24 mouse cellular contexts compared by ENCODE assay signal in genomic region chr13:52673856-52674255, GRCm38 (mm10).
A peak's percentile ranks its signal among the peaks of the same experiment; 100 is the strongest.
DNase-seq lines count a peak whose midpoint lies in the region; ATAC-seq and TF ChIP-seq lines count a peak whose summit lies in the region.
"Had no signal": no experiment of that assay in that cellular context is flagged by ENCODE, and none has a peak within 500 bp of the region (broad histone marks: within the 10 kb centered on the region; RNA-seq: fewer than 3 reads in every experiment).

No protein-coding gene starts in this region.

- H3K36me3 ChIP-seq in limb, embryonic 12.5 days, result no peaks in the 10 kb centered on the region
- no peaks in the 10 kb centered on the region for H3K36me3 ChIP-seq in hindbrain, postnatal 0 days (ENCODE audit: insufficient read depth, low read length)
- H3K36me3 ChIP-seq: embryonic facial prominence, embryonic 10.5 days; embryonic facial prominence, embryonic 13.5 days; forebrain, embryonic 10.5 days; heart, embryonic 10.5 days; heart, embryonic 13.5 days had no signal

- 0 out of 2 replicates have a peak overlapping the region, but pooled peaks have one; percentile 15 for H3K27ac ChIP-seq in embryonic fibroblast, embryonic 13.5 days (ENCODE audit: insufficient read depth, low read length)
- peak overlapping the region; percentile 29; the same call in 1 of the 2 replicates for H3K27ac ChIP-seq in limb, embryonic 12.5 days
- H3K27ac ChIP-seq in hindbrain, postnatal 0 days, result no peak overlapping the region
- H3K27ac ChIP-seq: embryonic facial prominence, embryonic 10.5 days; embryonic facial prominence, embryonic 13.5 days; forebrain, embryonic 10.5 days; forebrain, embryonic 13.5 days; heart, adult 2 months; heart, embryonic 10.5 days; heart, embryonic 13.5 days; hindbrain, embryonic 14.5 days had no signal

- DNase-seq in adrenal gland, postnatal 36 days, result peak; percentile 41 to 45
- no peak for DNase-seq in adrenal gland, postnatal 14 days
- DNase-seq in hindbrain, postnatal 0 days (ENCODE audit: low spot score), result no peak
- DNase-seq in kidney, postnatal 36 days, result no peak
- DNase-seq: cerebellum, adult 11-12 months; cerebellum, adult 8-10 months; cerebellum, postnatal 36 days; embryo, embryonic 11 days; gastrocnemius, postnatal 10 days; gastrocnemius, postnatal 36 days; heart, adult 2 months; heart, postnatal 14 days; heart, postnatal 4 days had no signal

- H3K4me3 ChIP-seq in embryonic fibroblast, embryonic 13.5 days (ENCODE audit: insufficient read depth, low read length), result no peak overlapping the region
- H3K4me3 ChIP-seq in limb, embryonic 12.5 days (replicated peaks), result no peak overlapping the region
- no peak overlapping the region for H3K4me3 ChIP-seq in hindbrain, postnatal 0 days (ENCODE audit: low read length)
- H3K4me3 ChIP-seq: embryonic facial prominence, embryonic 10.5 days; embryonic facial prominence, embryonic 13.5 days; forebrain, embryonic 10.5 days; forebrain, embryonic 13.5 days; heart, adult 2 months; heart, embryonic 10.5 days; heart, embryonic 13.5 days had no signal

- ATAC-seq in limb, embryonic 12.5 days (ENCODE audit: insufficient number of reproducible peaks, insufficient read depth, low FRiP score, low TSS enrichment, low read depth), result no peak
- ATAC-seq in hindbrain, postnatal 0 days, result no peak
- ATAC-seq: activated CD4-positive, CD25-positive, alpha-beta regulatory T cell, adult 4 months; forebrain, embryonic 13.5 days; forebrain, embryonic 16.5 days had no signal

- peaks cover 4% of the 10 kb centered on the region; the same call in 1 of the 2 replicates for H3K9me3 ChIP-seq in limb, embryonic 12.5 days
- no peaks in the 10 kb centered on the region for H3K9me3 ChIP-seq in hindbrain, postnatal 0 days (ENCODE audit: low read length)
- H3K9me3 ChIP-seq: embryonic facial prominence, embryonic 13.5 days; forebrain, embryonic 10.5 days; heart, embryonic 10.5 days had no signal

- no peak overlapping the region for H3K9ac ChIP-seq in limb, embryonic 12.5 days (replicated peaks)
- no peak overlapping the region for H3K9ac ChIP-seq in hindbrain, postnatal 0 days (replicated peaks; ENCODE audit: low read length)
- H3K9ac ChIP-seq: embryonic facial prominence, embryonic 13.5 days; forebrain, embryonic 13.5 days; heart, embryonic 13.5 days; hindbrain, embryonic 14.5 days had no signal

- peaks cover 26% of the 10 kb centered on the region for H3K4me1 ChIP-seq in embryonic fibroblast, embryonic 13.5 days (ENCODE audit: control insufficient read depth, insufficient read depth, low read length)
- H3K4me1 ChIP-seq in limb, embryonic 12.5 days (replicated peaks), result peaks cover 31% of the 10 kb centered on the region
- no peaks in the 10 kb centered on the region for H3K4me1 ChIP-seq in hindbrain, postnatal 0 days (ENCODE audit: insufficient read depth, low read length)

- TF ChIP-seq POLR2A in embryonic fibroblast, embryonic 13.5 days (IDR thresholded peaks at IDR 0.05; ENCODE audit: low read depth, low read length), result no peak

- no peaks in the 10 kb centered on the region for H3K27me3 ChIP-seq in limb, embryonic 12.5 days
- no peaks in the 10 kb centered on the region for H3K27me3 ChIP-seq in hindbrain, postnatal 0 days (ENCODE audit: insufficient read depth, low read length)
- H3K27me3 ChIP-seq: embryonic facial prominence, embryonic 13.5 days; forebrain, embryonic 13.5 days; heart, embryonic 13.5 days had no signal

- H3K4me2 ChIP-seq in limb, embryonic 12.5 days, result no peak overlapping the region
- H3K4me2 ChIP-seq in hindbrain, postnatal 0 days (ENCODE audit: low read depth, low read length), result no peak overlapping the region
- H3K4me2 ChIP-seq: embryonic facial prominence, embryonic 13.5 days; forebrain, embryonic 13.5 days; heart, embryonic 13.5 days; hindbrain, embryonic 14.5 days had no signal

- TF ChIP-seq CTCF in embryonic fibroblast, embryonic 13.5 days (IDR thresholded peaks at IDR 0.05; ENCODE audit: borderline replicate concordance, insufficient read depth, low read length), result no peak
- TF ChIP-seq CTCF in hindbrain, postnatal 0 days (IDR thresholded peaks at IDR 0.05; ENCODE audit: low read depth), result no peak

- WGBS in limb, embryonic 12.5 days, result 60% methylated on average over 4 of the region's 4 CpGs
- WGBS in hindbrain, postnatal 0 days, result 63% methylated on average over 4 of the region's 4 CpGs

Comparison
In these comparisons a context has a peak if more than half of its experiments do, and no peak if none do; other contexts are left out.
1. DNase-seq: peak in adrenal gland, postnatal 36 days (2 of 2); none in adrenal gland, postnatal 14 days (single experiment), hindbrain, postnatal 0 days (single experiment) and kidney, postnatal 36 days (0 of 2).